Mouse (Mus musculus): Measurements from ENCODE around the gene Poll. TPM values are rescaled to one million over a fixed set of nuclear protein-coding genes. Genes with fewer than 3 reads are reported as not detected.

Poll gene
- 3.2 and 3.7 TPM in 2 replicates for total RNA-seq (2015)
- total RNA-seq (2017) = 6.7 and 7.4 TPM in 2 replicates

GRCm38 (mm10) chr19:45560153-45560890, at the start of gene Poll, which contains the start of gene Gm17018:
Poll (minus strand) TSS chr19:45560531.
Gm17018 (plus strand) TSS chr19:45560615.
- peak; percentile 82 for ATAC-seq (ENCODE audit: poor library complexity, severe bottlenecking)

GRCm38 (mm10) chr19:45608648-45609339, 48.5 kb upstream of the Poll start:
- no peak for ATAC-seq (ENCODE audit: poor library complexity, severe bottlenecking)

DNA sequence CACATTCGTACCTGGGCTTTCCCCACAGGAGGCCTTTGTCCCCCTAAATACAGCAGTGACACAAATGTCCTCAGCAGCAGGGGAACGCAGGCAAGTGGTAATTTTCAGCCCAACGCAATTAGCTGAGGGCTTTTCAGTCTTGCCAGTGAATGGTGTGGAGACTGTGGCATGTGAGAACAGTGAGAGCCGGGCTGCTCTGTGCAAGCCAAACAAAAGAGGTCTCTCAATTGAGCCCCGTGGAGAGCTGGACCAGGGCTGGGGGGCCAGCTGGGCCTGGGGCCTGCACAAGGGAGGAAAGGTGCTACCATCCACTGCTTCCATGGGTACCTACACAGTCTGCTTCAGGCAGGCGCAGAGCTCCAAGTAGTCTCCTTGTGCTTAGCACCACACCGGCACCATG, 47.1 kb upstream of the Poll start:
- ATAC-seq (ENCODE audit: poor library complexity, severe bottlenecking) = no peak

DNA sequence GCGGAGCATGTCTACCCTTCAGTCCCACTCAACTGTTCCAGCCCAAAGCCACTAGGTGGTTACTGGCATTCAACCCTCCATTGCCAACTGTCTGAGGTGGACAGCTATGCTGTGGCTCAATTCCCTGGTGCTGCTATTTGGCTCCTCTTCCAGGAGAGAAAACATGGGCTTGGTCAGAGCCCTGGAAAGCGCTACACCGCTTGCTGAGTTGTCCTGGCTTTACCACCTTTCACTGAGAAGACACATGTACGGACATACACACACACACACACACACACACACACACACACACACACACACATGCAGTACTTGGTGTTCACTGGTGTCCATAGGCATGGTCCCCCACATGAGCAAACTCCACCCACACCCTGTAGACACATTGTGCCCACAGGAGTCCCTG, 46.4 kb upstream of the Poll start:
- ATAC-seq (ENCODE audit: poor library complexity, severe bottlenecking) = no peak

DNA sequence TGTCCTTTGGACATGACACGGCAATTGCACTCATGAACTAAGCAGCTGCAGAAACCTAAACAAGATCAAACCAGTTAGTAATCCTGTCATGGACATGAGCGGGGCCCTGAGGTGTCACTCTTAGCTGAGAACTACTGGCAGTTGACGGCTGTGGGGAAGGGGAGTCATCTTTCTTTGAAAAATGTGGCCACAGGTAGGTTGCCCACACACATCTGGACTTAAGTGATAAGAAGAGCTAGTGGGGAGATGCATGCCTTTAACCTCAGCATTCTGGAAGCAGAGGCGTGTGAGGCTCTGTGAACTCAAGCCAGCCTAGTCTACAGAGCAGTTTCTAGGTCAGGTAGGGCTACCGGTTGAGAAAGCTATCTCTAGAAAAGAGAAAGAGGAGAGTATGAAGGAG, 42.3 kb upstream of the Poll start:
- ATAC-seq (ENCODE audit: poor library complexity, severe bottlenecking) = no peak

DNA sequence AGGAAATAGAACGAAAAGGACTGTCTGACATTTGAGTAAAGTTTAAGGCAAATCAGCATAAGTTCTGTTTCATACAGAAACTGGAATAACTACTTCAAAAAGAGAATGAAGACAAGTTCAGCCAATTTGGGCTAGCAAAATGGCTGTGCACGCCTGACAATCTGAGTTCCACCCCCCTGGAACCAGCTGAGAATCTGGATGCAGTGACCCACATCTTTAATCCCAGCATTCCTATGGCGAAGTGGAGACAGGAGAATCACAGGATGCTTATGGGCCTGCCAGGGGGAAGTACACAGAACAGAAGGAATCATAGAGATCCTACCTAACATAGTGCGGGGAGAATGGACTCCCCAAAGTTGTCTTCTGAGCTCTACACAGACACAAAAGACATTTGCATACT, 36.8 kb upstream of the Poll start:
- no peak for ATAC-seq (ENCODE audit: poor library complexity, severe bottlenecking)

DNA sequence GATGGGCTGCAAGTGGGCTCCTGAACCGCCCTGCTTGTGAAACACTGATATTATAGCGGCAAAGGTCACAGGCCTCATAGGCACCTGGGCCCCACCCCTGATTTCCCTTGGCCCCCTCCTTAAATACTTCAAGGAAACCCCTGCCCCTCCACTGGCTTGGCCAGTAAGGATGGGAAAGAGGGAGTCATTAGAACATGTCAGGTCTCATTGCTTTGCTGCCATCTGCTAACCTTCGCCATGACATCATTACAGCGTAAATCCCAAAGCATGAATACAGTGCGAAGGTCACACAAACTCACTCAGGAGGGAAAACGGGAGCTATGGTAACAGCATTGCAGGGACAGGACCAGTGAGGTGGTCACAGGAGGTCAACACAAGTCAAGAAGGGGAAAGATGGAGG, 36.1 kb upstream of the Poll start:
- ATAC-seq (ENCODE audit: poor library complexity, severe bottlenecking) = no peak

GRCm38 (mm10) chr19:45596019-45596418, 35.7 kb upstream of the Poll start:
- ATAC-seq (ENCODE audit: poor library complexity, severe bottlenecking) = no peak

- no peak for ATAC-seq (ENCODE audit: poor library complexity, severe bottlenecking)
These were observed 35.1 kb upstream of the Poll start for GRCm38 (mm10) chr19:45595481-45595880.

DNA sequence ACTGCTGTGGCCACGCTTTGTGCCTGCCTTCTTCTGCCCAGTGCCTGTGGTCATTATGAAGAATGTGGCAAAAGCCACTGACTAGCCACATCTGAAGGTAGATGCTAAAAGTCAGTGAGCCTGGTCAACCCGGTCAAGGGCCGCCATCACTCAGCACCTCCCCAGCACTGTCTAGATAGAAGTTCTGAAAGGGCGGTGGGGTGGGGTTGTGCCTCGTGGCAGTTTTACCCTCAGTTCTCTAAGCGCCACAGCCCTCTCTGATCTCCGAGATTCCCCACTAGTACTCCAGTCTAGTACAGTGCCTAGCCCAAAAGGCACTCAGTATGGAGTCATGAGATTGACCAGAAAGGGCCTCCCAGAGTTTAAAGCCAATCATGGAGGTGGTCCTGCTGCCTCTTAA, 33.7 kb upstream of the Poll start:
- ATAC-seq (ENCODE audit: poor library complexity, severe bottlenecking) = no peak

DNA sequence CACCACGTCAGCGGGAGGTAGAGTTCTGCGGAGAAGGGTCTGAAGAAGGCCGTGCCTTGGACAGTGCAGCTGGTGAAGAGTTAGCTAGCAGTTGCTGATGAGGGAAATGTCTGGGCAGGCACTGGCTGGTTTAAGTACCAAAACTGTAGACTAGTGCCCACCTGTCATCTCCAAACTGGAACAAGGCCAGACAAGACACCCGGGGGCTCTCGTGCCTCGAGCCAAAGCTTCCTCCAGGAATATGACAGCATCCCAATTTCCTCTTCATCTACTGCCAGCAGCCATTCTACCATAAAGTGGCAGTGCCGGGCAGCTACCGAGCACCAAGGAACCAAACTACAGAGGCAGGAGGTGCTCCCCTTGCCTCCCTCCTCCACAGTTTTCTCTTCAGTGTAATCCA, 32.6 kb upstream of the Poll start:
- ATAC-seq (ENCODE audit: poor library complexity, severe bottlenecking) = no peak

GRCm38 (mm10) chr19:45591704-45592103, 31.4 kb upstream of the Poll start:
- ATAC-seq (ENCODE audit: poor library complexity, severe bottlenecking) = peak; percentile 88

DNA sequence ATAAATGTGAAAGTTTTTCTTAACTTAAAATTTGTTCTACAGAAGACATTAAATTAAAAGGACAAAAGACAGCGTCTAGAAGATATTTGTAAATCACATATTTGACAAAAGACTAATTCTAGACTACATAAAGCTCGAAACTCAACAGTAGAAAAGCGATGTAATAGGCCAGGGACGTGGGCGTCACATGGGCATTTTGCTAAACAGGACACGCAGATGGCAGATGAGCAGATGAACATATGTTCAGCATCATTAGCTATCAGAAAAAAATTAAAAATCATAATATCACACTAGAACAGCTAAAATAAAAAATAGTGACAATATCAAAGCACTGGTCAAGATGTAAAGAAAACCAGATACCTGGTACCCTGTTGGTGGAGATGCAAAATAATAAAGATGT, 29.4 kb upstream of the Poll start:
- ATAC-seq (ENCODE audit: poor library complexity, severe bottlenecking) = no peak

DNA sequence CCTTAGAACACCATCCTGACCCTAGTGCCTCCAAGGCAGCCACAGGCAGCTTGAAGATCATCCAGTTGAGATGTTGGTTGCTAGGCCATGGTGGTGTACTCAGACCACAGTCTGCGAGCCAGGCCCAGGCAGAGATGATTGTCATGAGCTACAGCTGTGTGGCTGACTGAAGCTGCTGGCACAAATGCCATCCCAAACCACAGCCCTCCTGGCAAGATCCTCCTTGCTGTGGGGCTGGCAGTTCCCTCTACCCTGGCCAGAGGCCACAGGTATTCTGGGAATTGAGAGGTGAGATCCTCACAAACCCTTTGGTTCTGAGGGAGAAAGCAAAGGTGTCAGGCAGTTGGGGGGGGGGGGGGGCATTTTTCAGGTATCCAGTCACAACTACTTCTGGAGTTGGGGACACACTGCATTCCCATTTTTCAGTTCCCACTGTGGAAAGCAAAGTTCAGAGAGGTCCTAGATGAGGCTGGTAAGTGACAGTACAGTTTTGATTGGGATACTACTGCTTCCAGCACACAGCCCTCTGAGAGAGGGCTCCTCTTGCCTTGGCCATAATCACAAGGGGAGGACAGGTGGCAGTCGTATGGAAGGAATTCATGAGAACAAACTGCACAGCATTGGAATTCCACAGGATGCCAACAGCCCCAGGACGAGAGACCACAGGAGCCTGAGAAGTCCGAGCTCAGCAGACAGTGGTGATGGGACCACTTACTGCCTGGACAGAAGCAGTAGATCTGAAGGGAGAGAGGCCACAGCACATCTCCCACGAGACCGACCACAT, 27.4 kb upstream of the Poll start:
- no peak for ATAC-seq (ENCODE audit: poor library complexity, severe bottlenecking)

DNA sequence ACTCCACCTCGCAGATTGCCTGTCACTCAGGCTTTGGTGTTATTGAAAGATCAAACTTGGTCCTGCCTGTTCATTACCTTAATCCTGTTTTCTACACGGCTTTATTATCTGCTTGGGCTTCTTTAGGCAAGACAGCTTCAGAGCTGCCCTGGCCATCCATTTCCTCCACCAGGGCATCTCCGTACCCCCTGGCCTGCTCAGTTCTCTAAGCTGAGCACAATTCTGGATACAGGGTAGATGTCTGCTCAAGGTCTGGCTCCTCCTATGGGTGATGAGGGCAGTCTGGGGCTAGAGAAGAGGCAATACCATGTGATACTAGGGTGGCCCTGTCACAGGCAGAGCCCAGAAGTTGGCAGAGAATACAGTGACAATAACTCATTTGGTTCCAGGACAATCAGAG, 26.5 kb upstream of the Poll start:
- no peak for ATAC-seq (ENCODE audit: poor library complexity, severe bottlenecking)

GRCm38 (mm10) chr19:45584856-45585620, 24.7 kb upstream of the Poll start:
- ATAC-seq (ENCODE audit: poor library complexity, severe bottlenecking) = peak; percentile 55

DNA sequence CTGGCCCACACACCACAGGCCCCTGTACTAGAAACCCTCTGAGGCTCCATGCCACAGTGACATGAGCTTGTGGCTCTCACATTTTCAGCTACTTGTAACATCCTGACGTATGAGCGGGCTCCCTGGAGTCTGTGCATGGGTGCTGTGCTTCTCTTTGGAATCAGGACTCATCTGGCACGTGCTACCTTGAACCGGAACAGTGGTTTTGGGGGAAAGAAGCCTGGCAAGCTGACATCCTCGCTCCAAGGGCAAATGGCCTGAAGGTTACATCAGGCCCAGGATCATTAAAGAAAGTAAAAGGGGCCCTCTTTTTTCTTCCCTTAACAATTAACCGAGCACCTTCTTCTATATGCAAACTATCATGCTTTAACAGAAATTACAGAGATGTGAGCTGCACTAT, 22.8 kb upstream of the Poll start:
- ATAC-seq (ENCODE audit: poor library complexity, severe bottlenecking) = no peak

GRCm38 (mm10) chr19:45582161-45582560, 21.8 kb upstream of the Poll start:
- no peak for ATAC-seq (ENCODE audit: poor library complexity, severe bottlenecking)

DNA sequence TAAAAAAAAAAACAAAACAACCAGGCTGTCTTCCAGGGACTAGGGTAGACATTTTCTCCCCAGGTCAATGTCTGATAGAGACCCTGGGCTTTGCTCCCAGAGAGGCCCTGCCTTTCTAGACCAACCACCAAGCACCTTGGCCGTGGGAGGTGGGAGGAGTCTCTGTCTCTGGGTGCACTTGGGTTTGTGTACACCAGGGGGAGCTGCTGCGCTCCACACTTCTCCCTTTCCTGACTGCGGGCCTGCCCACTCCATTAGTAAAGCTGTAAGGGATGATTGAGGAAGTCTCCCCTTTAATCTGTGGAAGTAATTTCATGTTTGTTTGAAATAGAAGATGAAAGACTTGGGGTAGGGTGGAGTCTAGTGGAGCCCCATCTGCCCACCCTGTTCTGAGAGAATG, 20.9 kb upstream of the Poll start:
- peak; percentile 79 for ATAC-seq (ENCODE audit: poor library complexity, severe bottlenecking)

DNA sequence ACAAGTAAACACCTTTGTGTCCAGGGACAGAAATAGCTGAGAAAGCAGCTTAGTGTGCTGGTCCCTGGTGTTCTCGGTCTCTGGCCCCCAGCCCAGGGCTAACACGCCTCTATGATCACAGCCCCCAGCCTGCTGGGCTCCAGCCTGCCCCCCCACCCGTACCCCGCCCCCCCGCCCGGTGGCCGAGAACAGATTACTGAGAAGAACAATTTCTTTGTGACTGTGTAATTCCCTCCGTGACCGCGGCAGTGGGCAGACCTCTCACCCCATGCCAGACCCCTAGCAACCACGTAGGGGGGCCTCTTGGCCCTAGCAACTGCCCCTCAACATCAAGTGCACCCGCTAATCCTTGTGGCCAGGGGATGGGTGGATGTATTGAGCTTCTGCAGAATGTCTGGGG, 19.9 kb upstream of the Poll start:
- ATAC-seq (ENCODE audit: poor library complexity, severe bottlenecking) = no peak

DNA sequence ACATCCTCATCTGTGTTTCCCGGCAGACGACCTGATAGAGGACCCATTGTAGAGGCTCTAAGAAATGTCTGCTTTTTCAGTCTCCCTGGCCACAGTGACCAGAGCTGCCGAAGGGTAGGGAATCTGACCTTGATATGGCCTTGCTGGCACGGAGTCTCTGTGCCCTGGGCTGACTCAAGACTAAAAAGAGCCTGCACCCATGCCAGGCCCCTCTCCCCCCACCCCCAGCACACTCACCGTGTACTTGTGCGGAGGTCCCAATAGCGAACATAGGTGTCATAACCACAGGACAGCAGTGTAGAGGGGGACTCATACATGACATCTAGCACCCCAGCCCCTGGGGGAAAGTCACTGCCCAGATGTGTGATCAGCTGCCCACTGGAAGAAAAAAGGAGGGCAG, 19.1 kb upstream of the Poll start:
- ATAC-seq (ENCODE audit: poor library complexity, severe bottlenecking) = no peak
